Mouse (Mus musculus) liver, embryonic 13.5 days (tissue): Measurements from ENCODE around the gene Tmem86b. TPM values are rescaled to one million over a fixed set of nuclear protein-coding genes. Genes with fewer than 3 reads are reported as not detected.

Experiments
- microRNA-seq: library from miRNA; unstranded; fragments of <30 nt; microRNA quantifications from one replicate; pipeline ENCODE4, GENCODE M21; 2016
- polyA plus RNA-seq: library from polyadenylated mRNA; unstranded; fragments of >200 nt; fragmentation: Nextera tagmentation; extraction: Ambion mirVana; gene quantifications from 2 replicates; pipeline ENCODE4 v1.2.1, GENCODE M21; 2015

Tmem86b gene
- polyA plus RNA-seq, 1 experiment from 2014 or later = 25.1 TPM

Small RNA genes within 50 kb of the gene (microRNA-seq; reads per million reads assigned to microRNA genes)
- gene Gm23577 = not detected

Other genes with a start within 250 kb of the Tmem86b start
- gene Gp6, start 233.7 kb downstream of the Tmem86b start, polyA plus RNA-seq = 4.3 and 4.6 TPM in 2 replicates
- gene Rdh13, start 185.8 kb downstream of the Tmem86b start, polyA plus RNA-seq = 7.7 and 7.9 TPM in 2 replicates
- 1.4 TPM in 2 replicates for gene Eps8l1, start 170.7 kb downstream of the Tmem86b start, polyA plus RNA-seq
- 17.1 and 18.8 TPM in 2 replicates for gene Ppp1r12c, start 129.7 kb downstream of the Tmem86b start, polyA plus RNA-seq
- 13.2 and 13.4 TPM in 2 replicates for gene Tnnt1, start 115.0 kb downstream of the Tmem86b start, polyA plus RNA-seq
- 1.1 and 4.5 TPM in 2 replicates for gene Tnni3, start 107.2 kb downstream of the Tmem86b start, polyA plus RNA-seq
- gene Dnaaf3, start 99.0 kb downstream of the Tmem86b start, polyA plus RNA-seq = 0.13 and 0.24 TPM in 2 replicates
- gene Syt5, start 83.9 kb downstream of the Tmem86b start, polyA plus RNA-seq = 0.39 and 0.46 TPM in 2 replicates
- gene Ptprh, start 27.4 kb downstream of the Tmem86b start, polyA plus RNA-seq = not detected in 2 replicates
- gene Ppp6r1, start 27.6 kb upstream of the Tmem86b start, polyA plus RNA-seq = 5.7 and 7.1 TPM in 2 replicates
- gene Hspbp1, start 53.6 kb upstream of the Tmem86b start, polyA plus RNA-seq = 77.8 and 83.4 TPM in 2 replicates
- gene Brsk1, start 59.2 kb upstream of the Tmem86b start, polyA plus RNA-seq = 0.08 and 0.10 TPM in 2 replicates
- gene Tmem150b, start 93.8 kb upstream of the Tmem86b start, polyA plus RNA-seq = 0.09 and 0.15 TPM in 2 replicates
- gene Kmt5c, start 108.7 kb upstream of the Tmem86b start, polyA plus RNA-seq = 61.6 and 63.9 TPM in 2 replicates
- 98.6 and 105 TPM in 2 replicates for gene Cox6b2, start 121.7 kb upstream of the Tmem86b start, polyA plus RNA-seq
- gene Fam71e2, start 139.9 kb upstream of the Tmem86b start, polyA plus RNA-seq = not detected in 2 replicates
- gene Il11, start 151.4 kb upstream of the Tmem86b start, polyA plus RNA-seq = 0.05 TPM in 1 of 2 replicates, not detected in the other
- gene Tmem190, start 151.5 kb upstream of the Tmem86b start, polyA plus RNA-seq = 0.44 TPM in 1 of 2 replicates, not detected in the other
- gene Tmem238, start 158.2 kb upstream of the Tmem86b start, polyA plus RNA-seq = 13.7 and 14.6 TPM in 2 replicates
- 242 and 279 TPM in 2 replicates for gene Rpl28, start 161.5 kb upstream of the Tmem86b start, polyA plus RNA-seq
- gene Ube2s, start 181.2 kb upstream of the Tmem86b start, polyA plus RNA-seq = 282 and 292 TPM in 2 replicates
- not detected in 2 replicates for gene Shisa7, start 213.3 kb upstream of the Tmem86b start, polyA plus RNA-seq
- gene Isoc2b, start 238.8 kb upstream of the Tmem86b start, polyA plus RNA-seq = 3.1 and 3.8 TPM in 2 replicates
- gene Isoc2a, start 245.7 kb upstream of the Tmem86b start, polyA plus RNA-seq = 0.45 and 0.52 TPM in 2 replicates